In the genomic region with DNA sequence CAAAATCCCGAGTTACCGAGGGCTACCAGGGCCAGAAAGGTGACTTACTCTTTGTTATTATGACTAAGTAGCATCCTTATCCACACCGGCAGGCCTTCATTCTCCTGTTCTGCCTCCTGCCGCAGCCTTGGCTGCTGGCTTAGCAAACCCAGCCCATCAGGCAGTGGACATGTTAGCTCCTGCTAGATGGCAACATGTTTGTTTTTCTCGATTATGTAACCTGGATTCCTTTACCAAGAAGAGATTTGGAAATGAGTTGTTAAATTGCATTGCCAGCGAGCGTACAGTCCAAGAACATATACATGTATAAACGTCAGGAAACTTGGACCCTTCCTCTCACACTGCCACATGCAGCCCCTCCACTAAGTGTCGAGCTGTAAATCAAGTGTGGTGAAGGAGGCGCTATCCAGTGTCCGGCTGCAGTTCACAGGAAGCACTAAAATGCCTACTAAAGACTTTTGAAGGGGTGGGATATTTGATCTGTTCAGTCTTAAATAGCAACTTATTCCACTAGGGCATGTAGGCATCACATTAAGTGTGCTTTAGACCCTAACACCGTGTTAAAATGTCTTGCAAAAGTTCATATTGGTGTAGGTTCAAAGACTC, we compare ENCODE assay signal across 21 mouse cellular contexts. TPM values are rescaled to one million over a fixed set of nuclear protein-coding genes. Genes with fewer than 3 reads are reported as not detected.
A peak's percentile ranks its signal among the peaks of the same experiment; 100 is the strongest.
DNase-seq lines count a peak whose midpoint lies in the region; ATAC-seq lines count a peak whose summit lies in the region.
"Had no signal": no experiment of that assay in that cellular context is flagged by ENCODE, and none has a peak within 500 bp of the region (broad histone marks: within the 10 kb centered on the region; RNA-seq: fewer than 3 reads in every experiment).

No protein-coding gene starts in this region.

- no peak overlapping the region for H3K4me2 ChIP-seq in kidney, embryonic 14.5 days (replicated peaks; ENCODE audit: low read depth, low read length)
- no peak overlapping the region for H3K4me2 ChIP-seq in limb, embryonic 15.5 days
- H3K4me2 ChIP-seq: embryonic facial prominence, embryonic 12.5 days; limb, embryonic 12.5 days; liver, embryonic 15.5 days had no signal

- H3K9me3 ChIP-seq in kidney, embryonic 14.5 days (ENCODE audit: control insufficient read depth, low read length): no peaks in the 10 kb centered on the region
- no peaks in the 10 kb centered on the region for H3K9me3 ChIP-seq in limb, embryonic 15.5 days
- H3K9me3 ChIP-seq: embryonic facial prominence, embryonic 12.5 days; forebrain, embryonic 10.5 days; hindbrain, embryonic 10.5 days; limb, embryonic 12.5 days; liver, embryonic 15.5 days; midbrain, embryonic 10.5 days had no signal

- no peak overlapping the region for H3K9ac ChIP-seq in kidney, embryonic 14.5 days (ENCODE audit: low read depth, low read length)
- no peak overlapping the region for H3K9ac ChIP-seq in limb, embryonic 15.5 days
- H3K9ac ChIP-seq: embryonic facial prominence, embryonic 12.5 days; limb, embryonic 12.5 days; liver, embryonic 15.5 days had no signal

- ATAC-seq in kidney, embryonic 14.5 days (ENCODE audit: low FRiP score, low TSS enrichment): peak; percentile 44; the same call in 1 of the 2 replicates
- ATAC-seq in limb, embryonic 15.5 days (ENCODE audit: insufficient number of reproducible peaks, low FRiP score, low TSS enrichment, low read depth): no peak
- ATAC-seq: hindbrain, postnatal 0 days; intestine, postnatal 0 days had no signal

- no peaks in the 10 kb centered on the region for H3K36me3 ChIP-seq in kidney, embryonic 14.5 days (ENCODE audit: control insufficient read depth, insufficient read depth, low read length)
- no peaks in the 10 kb centered on the region for H3K36me3 ChIP-seq in limb, embryonic 15.5 days
- H3K36me3 ChIP-seq: embryonic facial prominence, embryonic 12.5 days; forebrain, embryonic 10.5 days; hindbrain, embryonic 10.5 days; limb, embryonic 12.5 days; liver, embryonic 15.5 days; midbrain, embryonic 10.5 days had no signal

- DNase-seq in kidney, postnatal 25 days: no peak
- DNase-seq in urinary bladder, postnatal 14 days (ENCODE audit: low spot score): peak; percentile 40
- DNase-seq in urinary bladder, postnatal 25 days (ENCODE audit: low spot score): no peak
- DNase-seq in gastrocnemius, adult 8-10 months (ENCODE audit: low spot score in 2 of 2): no peak
- no peak for DNase-seq in layer of hippocampus, adult 18-20 months (ENCODE audit: low spot score in 2 of 2)
- DNase-seq: cerebellum, adult 8-10 months; gastrocnemius, postnatal 10 days; lung, postnatal 14 days; retina, postnatal 1 day; right cerebral cortex, postnatal 4 days; thymus, postnatal 4 days had no signal

- 22% methylated on average over 12 of the region's 12 CpGs for WGBS in kidney, embryonic 14.5 days
- 40% methylated on average over 12 of the region's 12 CpGs for WGBS in limb, embryonic 15.5 days

- peak overlapping the region; percentile 53; the same call in 1 of the 2 replicates for H3K27ac ChIP-seq in kidney, embryonic 14.5 days (ENCODE audit: low read depth, low read length)
- H3K27ac ChIP-seq in limb, embryonic 15.5 days: peak overlapping the region; percentile 38; the same call in 1 of the 2 replicates
- H3K27ac ChIP-seq: forebrain, embryonic 10.5 days; hindbrain, embryonic 10.5 days; hindbrain, postnatal 0 days; liver, embryonic 15.5 days; midbrain, embryonic 10.5 days had no signal

- no peaks in the 10 kb centered on the region for H3K27me3 ChIP-seq in kidney, embryonic 14.5 days (ENCODE audit: control insufficient read depth, insufficient read depth, low read length)
- H3K27me3 ChIP-seq in limb, embryonic 15.5 days: no peaks in the 10 kb centered on the region
- H3K27me3 ChIP-seq: embryonic facial prominence, embryonic 12.5 days; limb, embryonic 12.5 days had no signal

- H3K4me1 ChIP-seq in kidney, embryonic 14.5 days (ENCODE audit: control insufficient read depth, insufficient read depth, low read length): peaks cover 34% of the 10 kb centered on the region
- H3K4me1 ChIP-seq in limb, embryonic 15.5 days: peaks cover 51% of the 10 kb centered on the region
- H3K4me1 ChIP-seq: liver, embryonic 15.5 days had no signal

- H3K4me3 ChIP-seq in kidney, embryonic 14.5 days (ENCODE audit: low read length): no peak overlapping the region
- H3K4me3 ChIP-seq in limb, embryonic 15.5 days: no peak overlapping the region
- H3K4me3 ChIP-seq: embryonic facial prominence, embryonic 12.5 days; forebrain, embryonic 10.5 days; hindbrain, embryonic 10.5 days; limb, embryonic 12.5 days; liver, embryonic 15.5 days; midbrain, embryonic 10.5 days had no signal

RNA-seq across cellular contexts. Expression of a gene that starts 18.3 kb away (rescaled TPM):
- polyA plus RNA-seq in kidney, embryonic 14.5 days (2014; fragmentation: Nextera tagmentation; extraction: Ambion mirVana): 87.3 and 98.8 TPM in 2 replicates
- 65.1 and 65.8 TPM in 2 replicates for polyA plus RNA-seq in limb, embryonic 15.5 days (2015; fragmentation: Nextera tagmentation; extraction: Ambion mirVana)
- under 1 TPM in 3 of 4 experiments, not detected in 1; 0.02 to 0.36 (median 0.11) TPM for total RNA-seq in gastrocnemius, adult 8-10 months (2022)
- under 1 TPM; 0.15 to 0.40 TPM for total RNA-seq in layer of hippocampus, adult 18-20 months (2021)

RNA-seq across cellular contexts. Expression of a gene that starts 21.9 kb away (rescaled TPM):
- 13.3 and 21.1 TPM in 2 replicates for polyA plus RNA-seq in kidney, embryonic 14.5 days (2014; fragmentation: Nextera tagmentation; extraction: Ambion mirVana)
- 11.8 and 12.9 TPM in 2 replicates for polyA plus RNA-seq in limb, embryonic 15.5 days (2015; fragmentation: Nextera tagmentation; extraction: Ambion mirVana)
- 10 to 100 TPM; 11.1 to 14.7 (median 13.3) TPM for total RNA-seq in gastrocnemius, adult 8-10 months (2022)
- total RNA-seq in layer of hippocampus, adult 18-20 months (2021): 10 to 100 TPM; 11.2 to 11.9 TPM
